Mouse (Mus musculus) kidney, adult 2 months (tissue): Measurements from ENCODE around the gene Fkbp14.

ENCODE experiments used
- CTCF ChIP-seq: fragments of 200-500 bp; conservative IDR thresholded peaks from 2 replicates; pipeline ENCODE4 v1.5.1; 2011; ENCODE audit warnings: low read depth, mild to moderate bottlenecking, control low read depth, low read length, moderate library complexity, mixed read lengths; ENCODE audit not compliant: insufficient read depth, insufficient read length
- POLR2A ChIP-seq: fragments of 200-500 bp; IDR thresholded peaks from one replicate; pipeline ENCODE4 v1.6.1; 2011; ENCODE audit warnings: low read depth, low read length, control low read depth

DNA sequence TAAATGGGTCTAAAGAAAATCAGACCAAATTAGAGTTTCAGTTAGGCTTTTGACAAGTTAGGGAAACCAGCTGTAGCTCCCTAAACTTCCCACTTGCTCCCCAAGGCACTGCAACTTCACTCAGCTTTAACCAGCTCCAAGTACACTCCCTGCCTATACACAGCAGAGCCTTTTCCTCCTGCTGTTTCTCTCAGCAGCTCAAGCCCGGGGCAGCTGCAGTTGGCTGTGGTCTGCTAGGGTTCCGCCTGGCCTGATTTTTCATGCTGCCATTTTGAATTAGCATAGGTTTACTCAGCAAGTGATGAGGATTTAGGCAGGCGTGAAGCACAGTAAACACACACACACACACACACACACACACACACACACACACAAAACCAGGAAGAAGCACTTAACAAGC lies 32.1 kb downstream of the Fkbp14 start:
- no peak for TF ChIP-seq POLR2A
- TF ChIP-seq CTCF: no peak
